Mouse (Mus musculus): ENCODE data around the gene Fstl1.

DNA sequence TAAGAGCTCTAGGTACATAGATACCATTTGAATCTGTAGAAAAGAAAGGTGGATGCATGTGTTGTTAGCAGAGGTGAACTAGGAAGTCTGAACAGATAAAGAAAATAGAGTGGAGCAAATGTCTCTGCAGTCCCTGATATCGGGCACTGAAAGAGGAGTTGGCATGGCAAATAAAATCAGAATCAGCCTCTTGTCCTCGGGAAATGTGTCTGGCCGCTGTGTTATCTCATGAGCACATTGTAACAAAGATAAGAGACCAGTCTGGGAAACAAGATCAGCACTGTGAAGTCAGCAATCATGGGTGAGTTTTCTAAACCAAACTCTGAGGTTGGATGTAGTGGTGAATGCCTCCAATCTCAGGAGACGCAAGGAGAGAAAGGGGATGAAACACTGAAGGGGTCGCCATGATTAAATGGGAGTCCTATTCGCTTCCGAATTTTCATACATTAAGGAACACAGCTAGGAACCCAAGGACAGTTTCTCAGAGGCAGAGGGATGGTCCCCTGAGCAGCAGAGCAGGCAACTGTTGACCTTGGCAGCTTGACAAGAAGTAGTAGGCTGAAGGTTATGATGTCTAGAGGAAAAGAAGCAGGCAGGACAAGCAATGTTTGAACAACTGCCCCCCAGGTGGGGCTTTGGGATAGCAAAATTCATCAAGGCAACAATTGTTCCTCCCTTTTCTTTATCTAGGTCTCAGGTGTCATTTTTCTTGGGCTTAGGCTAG is 68.7 kb downstream of the Fstl1 start:
- no peak for TF ChIP-seq CTCF (IDR thresholded peaks at IDR 0.05; ENCODE audit: low read depth, low read length)
- no peak for TF ChIP-seq POLR2A (IDR thresholded peaks at IDR 0.05; ENCODE audit: borderline replicate concordance, low read depth, low read length)

All from bone marrow macrophage, adult 2 months (primary cell).